Mouse (Mus musculus) midbrain, embryonic 16.5 days (tissue): Measurements from ENCODE around the gene Stfa3. TPM values are rescaled to one million over a fixed set of nuclear protein-coding genes. Genes with fewer than 3 reads are reported as not detected.
"Not testable (repeated sequence)": the region's sequence is repeated elsewhere in the genome, so short reads cannot be mapped to it uniquely, and the experiment has no call there.

Experiments used
- ATAC-seq: fragments of 200-750 bp; cut with Nextera tagmentation; 2 replicates; pipeline ENCODE4 v1.8.0; 2017; ENCODE audit warnings: moderate TSS enrichment
- H3K27ac ChIP-seq: fragments of 300-500 bp; sonication (generic); 2 replicates; pipeline ENCODE4 v1.5.1; 2014; ENCODE audit warnings: mild to moderate bottlenecking, low read length, mixed read lengths
- H3K27me3 ChIP-seq: fragments of 300-500 bp; sonication (generic); 2 replicates; pipeline ENCODE4 v1.6.1; 2014; ENCODE audit warnings: low read depth, low read length, mixed read lengths; ENCODE audit not compliant: control insufficient read depth, insufficient read depth
- H3K36me3 ChIP-seq: fragments of 300-500 bp; sonication (generic); 2 replicates; pipeline ENCODE4 v1.6.1; 2014; ENCODE audit warnings: mild to moderate bottlenecking, low read length, moderate library complexity, mixed read lengths; ENCODE audit not compliant: control insufficient read depth, insufficient read depth
- H3K4me1 ChIP-seq: fragments of 300-500 bp; sonication (generic); 2 replicates; pipeline ENCODE4 v1.6.1; 2014; ENCODE audit warnings: mild to moderate bottlenecking, low read length, mixed read lengths; ENCODE audit not compliant: control insufficient read depth, insufficient read depth
- H3K4me2 ChIP-seq: fragments of 300-500 bp; sonication (generic); 2 replicates; pipeline ENCODE4 v1.6.1; 2014; ENCODE audit warnings: mild to moderate bottlenecking, low read length, mixed read lengths
- H3K4me3 ChIP-seq: fragments of 300-500 bp; sonication (generic); 2 replicates; pipeline ENCODE4 v1.5.1; 2014; ENCODE audit warnings: low read depth, mild to moderate bottlenecking, low read length, moderate library complexity, mixed read lengths
- H3K9ac ChIP-seq: fragments of 300-500 bp; sonication (generic); 2 replicates; pipeline ENCODE4 v1.6.1; 2014; ENCODE audit warnings: low read depth, low read length, mixed read lengths
- H3K9me3 ChIP-seq: fragments of 300-500 bp; sonication (generic); replicated peaks from 2 replicates; pipeline ENCODE4 v1.6.1; 2014; ENCODE audit warnings: mild to moderate bottlenecking, low read length, mixed read lengths; ENCODE audit not compliant: control insufficient read depth, poor library complexity, severe bottlenecking
- WGBS: fragments of 180-500 bp; shearing (Covaris S2); extraction: QIAGEN DNeasy Blood & Tissue Kit; methylation state at CpG from one replicate; pipeline ENCODE4 v1.1.7; 2014; 5-methylcytosine and 5-hydroxymethylcytosine counted together
- polyA plus RNA-seq: library from polyadenylated mRNA; unstranded; fragments of >200 nt; fragmentation: Nextera tagmentation; extraction: Ambion mirVana; gene quantifications from 2 replicates; pipeline ENCODE4 v1.2.1, GENCODE M21; 2015

Stfa3 gene
- polyA plus RNA-seq, 1 experiment from 2014 or later, result 0.53 TPM

DNA sequence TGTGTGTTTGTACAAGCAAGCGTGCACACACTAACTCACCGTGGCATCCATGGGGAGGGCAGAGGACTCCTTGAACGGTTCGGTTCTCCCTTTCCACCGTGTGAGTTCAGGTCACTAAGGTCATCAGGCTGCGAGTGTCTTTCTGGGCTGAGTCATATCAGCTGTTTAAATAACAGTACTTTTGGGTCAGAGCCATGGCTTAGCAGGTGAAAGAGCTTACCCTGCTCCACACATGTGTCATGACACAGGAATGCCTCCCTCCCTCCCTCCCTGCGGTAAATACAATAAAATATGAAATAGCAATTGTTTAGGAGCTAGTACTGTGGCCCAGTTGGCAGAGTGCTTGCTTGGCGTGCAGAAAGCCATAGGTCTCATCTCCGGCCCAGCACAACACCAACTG lies 14.2 kb upstream of the Stfa3 start:
- Histone ChIP-seq H3K4me1 (no peaks in the 10 kb centered on the region), H3K4me2 (no peak overlapping the region), H3K27me3 (no peaks in the 10 kb centered on the region), H3K4me3 (no peak overlapping the region), H3K27ac (no peak overlapping the region), H3K36me3 (no peaks in the 10 kb centered on the region), H3K9me3 (no peaks in the 10 kb centered on the region), H3K9ac (no peak overlapping the region)
- ATAC-seq, result no peak
- WGBS, result 89% methylated on average over 9 of the region's 9 CpGs

DNA sequence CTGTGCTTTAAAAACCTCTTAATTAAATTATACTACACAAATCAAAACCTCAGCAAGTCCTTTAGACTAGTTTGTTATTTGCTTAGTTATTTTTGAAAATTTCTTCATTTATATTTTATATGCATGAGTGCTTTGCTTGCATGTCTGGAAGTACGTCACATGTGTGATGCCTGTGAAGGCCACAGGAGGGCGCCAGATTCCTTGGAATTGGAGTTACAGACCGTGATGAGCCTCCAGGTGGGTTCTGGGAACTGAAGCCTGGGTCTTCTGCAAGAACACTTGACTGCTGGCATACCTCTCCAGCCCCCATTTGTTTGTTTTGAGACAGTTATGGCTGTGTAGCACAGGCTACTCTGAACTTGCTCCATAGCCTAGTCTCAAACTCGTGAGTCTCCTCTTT lies 13.7 kb upstream of the Stfa3 start:
- Histone ChIP-seq H3K4me3 (no peak overlapping the region), H3K4me1 (no peaks in the 10 kb centered on the region), H3K36me3 (no peaks in the 10 kb centered on the region), H3K27ac (no peak overlapping the region), H3K9me3 (no peaks in the 10 kb centered on the region), H3K4me2 (no peak overlapping the region), H3K9ac (no peak overlapping the region), H3K27me3 (no peaks in the 10 kb centered on the region)
- 74% methylated on average over 4 of the region's 4 CpGs for WGBS
- no peak for ATAC-seq

DNA sequence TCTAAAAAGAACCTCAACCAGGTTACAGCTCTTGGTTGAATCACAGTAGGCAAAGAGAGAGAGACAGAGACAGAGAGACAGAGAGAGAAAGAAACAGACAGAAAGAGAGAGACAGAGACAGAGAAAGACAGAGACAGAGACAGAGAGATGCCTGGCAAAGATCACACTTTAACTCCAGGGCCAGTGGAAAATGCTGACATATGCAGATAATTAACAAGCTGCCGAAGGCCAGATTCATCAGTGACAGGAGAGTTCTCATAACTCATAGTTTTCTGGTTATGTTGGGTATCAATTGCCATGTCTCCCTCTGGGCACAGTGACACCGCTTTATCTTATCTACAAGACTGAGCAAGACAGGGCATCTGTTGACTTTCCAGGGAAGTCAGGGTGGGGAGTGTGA lies 12.7 kb upstream of the Stfa3 start:
- Histone ChIP-seq H3K4me1 (no peaks in the 10 kb centered on the region), H3K4me3 (no peak overlapping the region), H3K27ac (no peak overlapping the region), H3K4me2 (no peak overlapping the region), H3K9ac (no peak overlapping the region), H3K9me3 (no peaks in the 10 kb centered on the region), H3K36me3 (no peaks in the 10 kb centered on the region), H3K27me3 (no peaks in the 10 kb centered on the region)
- WGBS, result 94% methylated on average over 2 of the region's 2 CpGs
- no peak for ATAC-seq

DNA sequence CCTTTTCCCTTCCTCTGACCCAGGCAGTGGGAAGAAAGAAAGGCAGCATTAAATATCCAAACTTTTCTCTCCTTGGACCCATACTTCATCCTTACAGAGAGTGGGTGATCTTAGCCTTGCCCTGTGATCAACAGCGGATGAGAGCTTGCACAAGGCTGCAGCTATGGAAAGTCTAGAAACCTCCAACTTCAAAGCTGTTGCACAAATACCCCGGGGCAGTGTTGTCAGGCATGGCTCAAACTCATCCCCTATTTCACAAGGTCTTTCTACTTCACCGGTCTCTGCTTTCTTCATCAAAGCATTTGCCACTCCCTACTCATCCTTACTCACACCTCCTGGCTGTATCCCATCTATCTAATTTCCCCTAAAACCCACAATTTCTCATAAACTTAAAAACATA lies 10.2 kb upstream of the Stfa3 start:
- no peak overlapping the region for H3K4me2 ChIP-seq
- no peaks in the 10 kb centered on the region for H3K27me3 ChIP-seq
- H3K9me3 ChIP-seq, result no peaks in the 10 kb centered on the region
- ATAC-seq, result no peak
- H3K4me3 ChIP-seq, result no peak overlapping the region
- H3K27ac ChIP-seq, result no peak overlapping the region
- WGBS, result 91% methylated on average over 3 of the region's 3 CpGs
- no peaks in the 10 kb centered on the region for H3K36me3 ChIP-seq
- no peaks in the 10 kb centered on the region for H3K4me1 ChIP-seq
- H3K9ac ChIP-seq, result no peak overlapping the region

DNA sequence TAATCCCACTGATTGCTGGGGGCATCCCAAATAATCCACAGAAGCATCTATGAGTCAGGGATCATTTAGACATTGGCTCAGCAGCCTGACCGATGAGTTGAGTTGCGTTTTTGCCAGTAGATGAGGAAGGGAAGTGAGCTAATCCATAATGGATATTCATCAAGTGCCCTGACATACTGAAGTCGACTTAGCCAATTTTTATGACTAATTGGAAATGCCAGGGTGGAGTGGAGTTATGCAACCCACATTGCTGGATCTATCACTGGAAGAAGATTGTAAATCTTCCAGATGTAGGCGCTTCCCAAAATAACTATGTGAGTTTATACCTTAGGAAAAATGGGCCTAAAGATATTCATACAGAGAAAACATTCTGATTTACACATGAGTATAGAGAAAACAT lies 8.9 kb upstream of the Stfa3 start:
- 91% methylated on average over 4 of the region's 4 CpGs for WGBS
- no peaks in the 10 kb centered on the region for H3K27me3 ChIP-seq
- H3K9me3 ChIP-seq, result no peaks in the 10 kb centered on the region
- ATAC-seq, result no peak
- no peak overlapping the region for H3K9ac ChIP-seq
- no peaks in the 10 kb centered on the region for H3K4me1 ChIP-seq
- no peak overlapping the region for H3K4me2 ChIP-seq
- no peaks in the 10 kb centered on the region for H3K36me3 ChIP-seq
- H3K27ac ChIP-seq, result no peak overlapping the region
- H3K4me3 ChIP-seq, result no peak overlapping the region

DNA sequence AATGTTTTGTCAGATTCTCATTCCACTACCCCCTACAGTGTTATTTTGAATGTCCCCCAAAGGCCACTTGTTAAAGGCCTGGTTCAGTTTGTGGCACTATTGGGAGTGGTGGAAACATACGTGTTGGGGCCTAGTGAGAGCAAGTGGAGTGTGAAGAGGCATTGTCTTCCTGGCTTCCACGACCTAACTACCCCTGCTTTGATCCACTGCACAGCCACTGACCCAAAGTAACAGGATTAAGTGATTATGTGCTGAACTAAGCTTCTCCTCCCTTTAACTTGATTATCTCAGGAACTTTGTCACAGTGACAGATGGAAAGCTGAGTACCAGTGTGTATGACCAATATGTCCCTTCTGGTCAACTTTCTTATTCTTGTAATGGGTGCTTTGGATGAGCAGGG lies 5.2 kb upstream of the Stfa3 start:
- no peaks in the 10 kb centered on the region for H3K4me1 ChIP-seq
- H3K27ac ChIP-seq, result no peak overlapping the region
- H3K4me2 ChIP-seq, result no peak overlapping the region
- no peaks in the 10 kb centered on the region for H3K36me3 ChIP-seq
- no peaks in the 10 kb centered on the region for H3K27me3 ChIP-seq
- no peaks in the 10 kb centered on the region for H3K9me3 ChIP-seq
- WGBS, result 3% methylated on average over 2 of the region's 2 CpGs
- H3K4me3 ChIP-seq, result no peak overlapping the region
- no peak overlapping the region for H3K9ac ChIP-seq
- no peak for ATAC-seq

DNA sequence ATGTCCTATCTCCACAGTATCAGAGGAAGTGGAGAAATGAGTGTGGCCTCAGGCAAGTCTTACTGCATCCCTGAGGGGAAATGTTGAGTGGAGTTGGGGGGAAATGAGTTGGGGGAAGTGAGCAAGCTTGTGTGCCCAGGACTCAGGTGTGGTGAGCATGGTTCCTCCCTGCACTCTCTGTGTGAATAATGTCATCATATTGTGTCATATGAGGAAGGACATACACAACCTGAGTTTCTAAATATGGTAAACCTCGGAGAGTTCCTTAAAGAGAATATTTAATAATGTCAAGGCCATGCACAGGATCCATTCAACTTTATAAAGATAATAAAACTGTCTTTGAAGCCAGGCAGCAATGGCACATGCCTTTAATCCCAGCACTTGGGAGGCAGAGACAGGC lies 34.2 kb downstream of the Stfa3 start:
- not testable (repeated sequence) for H3K4me3 ChIP-seq, H3K27me3 ChIP-seq, H3K4me1 ChIP-seq, ATAC-seq, H3K36me3 ChIP-seq, H3K27ac ChIP-seq, H3K9me3 ChIP-seq, H3K9ac ChIP-seq, H3K4me2 ChIP-seq
- WGBS, result 95% methylated on average over 1 of the region's 1 CpGs

DNA sequence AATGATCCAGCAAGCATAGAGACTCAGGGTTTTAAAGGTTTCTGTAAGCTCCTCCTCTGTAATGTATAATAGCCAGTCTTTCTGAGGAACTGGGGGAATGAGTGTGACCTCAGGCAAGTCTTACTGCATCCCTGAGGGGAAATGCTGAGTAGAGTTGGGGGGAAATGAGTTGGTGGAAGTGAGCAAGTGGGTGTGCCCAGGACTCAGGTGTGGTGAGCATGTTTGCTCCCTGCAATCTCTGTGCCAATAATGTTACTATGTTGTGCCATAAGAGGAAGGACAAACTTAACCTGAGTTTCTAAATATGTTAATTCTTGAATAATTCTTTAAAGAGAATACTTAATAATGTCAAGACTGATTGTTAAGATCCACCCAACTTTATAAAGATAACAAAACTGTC lies 46.8 kb downstream of the Stfa3 start, which contains the start of gene Stfa2:
Gene Stfa2, minus strand, starts transcription at position 101 of the 400 bp plus-strand sequence.
- Histone ChIP-seq H3K36me3 (no peaks in the 10 kb centered on the region), H3K4me2 (no peak within 1 kb of the TSS), H3K9me3 (no peaks in the 10 kb centered on the region), H3K4me3 (no peak within 1 kb of the TSS), H3K27me3 (no peaks in the 10 kb centered on the region), H3K27ac (no peak within 1 kb of the TSS), H3K9ac (no peak within 1 kb of the TSS), H3K4me1 (no peaks in the 10 kb centered on the region)
- ATAC-seq, result no peak
